Mouse (Mus musculus): ENCODE data around the gene Gpx5. TPM values are rescaled to one million over a fixed set of nuclear protein-coding genes. Genes with fewer than 3 reads are reported as not detected.
"Not testable (repeated sequence)": the region's sequence is repeated elsewhere in the genome, so short reads cannot be mapped to it uniquely, and the experiment has no call there.

The Gpx5 gene
- polyA plus RNA-seq, 1 experiment from 2014 or later: not detected

GRCm38 (mm10) chr13:21259171-21259631 lies 33.3 kb downstream of the Gpx5 start:
- H3K9me3 ChIP-seq (ENCODE audit: control insufficient read depth, low read length): no peaks in the 10 kb centered on the region
- no peaks in the 10 kb centered on the region for H3K4me1 ChIP-seq (ENCODE audit: control insufficient read depth, insufficient read depth, low read length)
- peak overlapping the region; percentile 38 for H3K4me3 ChIP-seq (ENCODE audit: low read depth, low read length)
- WGBS: under 1% methylated on average over 15 of the region's 15 CpGs
- H3K4me2 ChIP-seq (ENCODE audit: low read depth, low read length): peak overlapping the region; percentile 58
- peak overlapping the region; percentile 34; the same call in 1 of the 2 replicates for H3K9ac ChIP-seq (replicated peaks; ENCODE audit: low read depth, low read length)
- ATAC-seq (ENCODE audit: low read depth): peak; percentile 19
- no peaks in the 10 kb centered on the region for H3K36me3 ChIP-seq (ENCODE audit: control insufficient read depth, insufficient read depth, low read length)
- no peaks in the 10 kb centered on the region for H3K27me3 ChIP-seq (ENCODE audit: control insufficient read depth, insufficient read depth, low read length)
- no peak overlapping the region for H3K27ac ChIP-seq (ENCODE audit: low read depth, low read length)

GRCm38 (mm10) chr13:21258524-21258923 lies 34.0 kb downstream of the Gpx5 start:
- no peaks in the 10 kb centered on the region for H3K27me3 ChIP-seq (ENCODE audit: control insufficient read depth, insufficient read depth, low read length)
- no peak overlapping the region for H3K9ac ChIP-seq (replicated peaks; ENCODE audit: low read depth, low read length)
- no peaks in the 10 kb centered on the region for H3K9me3 ChIP-seq (ENCODE audit: control insufficient read depth, low read length)
- no peaks in the 10 kb centered on the region for H3K36me3 ChIP-seq (ENCODE audit: control insufficient read depth, insufficient read depth, low read length)
- H3K4me2 ChIP-seq (ENCODE audit: low read depth, low read length): peak overlapping the region; percentile 58
- no peak for ATAC-seq (ENCODE audit: low read depth)
- WGBS: 15% methylated on average over 6 of the region's 6 CpGs
- no peaks in the 10 kb centered on the region for H3K4me1 ChIP-seq (ENCODE audit: control insufficient read depth, insufficient read depth, low read length)
- H3K27ac ChIP-seq (ENCODE audit: low read depth, low read length): no peak overlapping the region
- peak overlapping the region; percentile 38 for H3K4me3 ChIP-seq (ENCODE audit: low read depth, low read length)

DNA sequence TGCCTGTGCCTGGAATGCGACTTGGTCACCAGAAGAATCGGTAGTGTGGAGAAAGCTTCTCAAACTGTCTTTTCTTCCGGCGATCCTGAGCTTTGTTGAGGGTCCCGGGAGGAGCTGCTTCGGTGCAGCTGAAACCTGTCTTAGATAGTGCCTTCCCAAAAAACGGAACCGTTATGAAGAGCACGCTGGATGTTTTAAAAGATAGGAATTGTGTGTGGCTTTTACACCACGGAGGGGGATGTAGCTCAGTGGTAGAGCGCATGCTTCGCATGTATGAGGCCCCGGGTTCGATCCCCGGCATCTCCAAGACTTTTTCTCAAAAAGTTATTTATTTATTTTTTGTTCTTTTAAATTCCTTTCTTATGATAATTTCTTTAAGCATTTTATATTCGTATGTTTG lies 38.5 kb downstream of the Gpx5 start:
- no peaks in the 10 kb centered on the region for H3K36me3 ChIP-seq (ENCODE audit: control insufficient read depth, insufficient read depth, low read length)
- ATAC-seq (ENCODE audit: low read depth): peak; percentile 91
- no peaks in the 10 kb centered on the region for H3K9me3 ChIP-seq (ENCODE audit: control insufficient read depth, low read length)
- H3K4me1 ChIP-seq (ENCODE audit: control insufficient read depth, insufficient read depth, low read length): no peaks in the 10 kb centered on the region
- peak overlapping the region; percentile 50 for H3K4me3 ChIP-seq (ENCODE audit: low read depth, low read length)
- H3K27me3 ChIP-seq (ENCODE audit: control insufficient read depth, insufficient read depth, low read length): no peaks in the 10 kb centered on the region
- H3K27ac ChIP-seq (ENCODE audit: low read depth, low read length): no peak overlapping the region
- peak overlapping the region; percentile 52; the same call in 1 of the 2 replicates for H3K9ac ChIP-seq (replicated peaks; ENCODE audit: low read depth, low read length)
- H3K4me2 ChIP-seq (ENCODE audit: low read depth, low read length): peak overlapping the region; percentile 62
- 2% methylated on average over 16 of the region's 16 CpGs for WGBS

DNA sequence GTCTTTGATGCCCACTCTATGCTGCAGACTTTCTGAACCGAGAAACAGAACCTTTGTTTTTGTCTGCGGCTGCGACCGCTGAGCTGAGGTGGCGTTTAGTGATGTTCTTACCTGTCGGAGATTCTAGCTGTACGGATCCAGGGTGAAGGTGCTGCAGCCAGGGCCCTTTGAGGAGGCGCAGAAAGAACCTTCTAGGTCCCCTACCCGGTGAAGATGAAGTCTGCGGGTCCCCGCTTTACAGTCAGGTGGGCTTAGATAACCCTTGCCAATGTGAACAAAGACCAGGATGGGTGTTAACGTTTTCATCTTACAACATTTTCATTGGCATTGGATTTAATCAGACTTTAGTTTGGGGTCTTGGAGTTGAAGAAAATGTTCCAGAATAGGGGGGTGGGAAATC lies 39.0 kb downstream of the Gpx5 start:
- no peaks in the 10 kb centered on the region for H3K9me3 ChIP-seq (ENCODE audit: control insufficient read depth, low read length)
- peak overlapping the region; percentile 50 for H3K4me3 ChIP-seq (ENCODE audit: low read depth, low read length)
- H3K9ac ChIP-seq (replicated peaks; ENCODE audit: low read depth, low read length): peak overlapping the region; percentile 52; the same call in 1 of the 2 replicates
- no peaks in the 10 kb centered on the region for H3K4me1 ChIP-seq (ENCODE audit: control insufficient read depth, insufficient read depth, low read length)
- H3K27me3 ChIP-seq (ENCODE audit: control insufficient read depth, insufficient read depth, low read length): no peaks in the 10 kb centered on the region
- H3K27ac ChIP-seq (ENCODE audit: low read depth, low read length): no peak overlapping the region
- peak; percentile 58 for ATAC-seq (ENCODE audit: low read depth)
- no peaks in the 10 kb centered on the region for H3K36me3 ChIP-seq (ENCODE audit: control insufficient read depth, insufficient read depth, low read length)
- under 1% methylated on average over 12 of the region's 12 CpGs for WGBS
- H3K4me2 ChIP-seq (ENCODE audit: low read depth, low read length): peak overlapping the region; percentile 62

GRCm38 (mm10) chr13:21253040-21253439 lies 39.5 kb downstream of the Gpx5 start:
- Histone ChIP-seq H3K4me3 (ENCODE audit: low read depth, low read length) (peak overlapping the region; percentile 50), H3K4me1 (ENCODE audit: control insufficient read depth, insufficient read depth, low read length) (no peaks in the 10 kb centered on the region), H3K9ac (replicated peaks; ENCODE audit: low read depth, low read length) (peak overlapping the region; percentile 52; the same call in 1 of the 2 replicates), H3K27ac (ENCODE audit: low read depth, low read length) (no peak overlapping the region), H3K9me3 (ENCODE audit: control insufficient read depth, low read length) (no peaks in the 10 kb centered on the region), H3K27me3 (ENCODE audit: control insufficient read depth, insufficient read depth, low read length) (no peaks in the 10 kb centered on the region), H3K36me3 (ENCODE audit: control insufficient read depth, insufficient read depth, low read length) (no peaks in the 10 kb centered on the region), H3K4me2 (ENCODE audit: low read depth, low read length) (peak overlapping the region; percentile 62)
- ATAC-seq (ENCODE audit: low read depth): no peak
- 20% methylated on average over 5 of the region's 5 CpGs for whole genome bisulfite sequencing

DNA sequence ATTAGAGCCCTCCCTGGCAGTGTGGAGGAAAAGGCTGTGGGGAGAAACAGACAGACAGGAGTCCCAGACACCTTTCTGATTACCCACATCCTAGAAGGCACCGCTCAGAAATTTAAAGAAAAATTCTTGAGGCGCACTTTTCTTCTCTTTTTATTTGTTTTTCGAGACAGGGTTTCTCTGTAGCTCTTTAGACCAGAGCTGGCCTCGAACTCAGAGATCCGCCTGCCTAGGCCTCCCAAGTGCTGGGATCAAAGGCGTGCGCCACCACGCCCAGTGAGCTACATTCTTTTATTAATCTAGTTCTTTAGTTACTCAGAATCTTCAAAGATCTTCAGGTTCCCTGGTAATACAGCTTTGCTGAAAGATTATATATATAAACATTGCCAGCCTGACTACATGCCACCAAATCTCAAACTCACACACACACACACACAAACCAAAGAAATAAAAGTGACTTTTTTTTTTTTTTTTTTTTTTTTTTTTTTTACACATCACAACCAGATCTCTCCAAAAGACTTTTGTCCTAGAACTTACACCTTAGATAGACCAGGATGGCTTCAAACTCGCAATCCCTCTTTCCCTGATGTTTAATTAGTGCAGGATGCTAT lies 42.4 kb downstream of the Gpx5 start:
- Histone ChIP-seq H3K9me3 (ENCODE audit: control insufficient read depth, low read length) (no peaks in the 10 kb centered on the region), H3K27ac (ENCODE audit: low read depth, low read length) (no peak overlapping the region), H3K9ac (replicated peaks; ENCODE audit: low read depth, low read length) (no peak overlapping the region), H3K4me2 (ENCODE audit: low read depth, low read length) (no peak overlapping the region), H3K4me1 (ENCODE audit: control insufficient read depth, insufficient read depth, low read length) (no peaks in the 10 kb centered on the region), H3K36me3 (ENCODE audit: control insufficient read depth, insufficient read depth, low read length) (no peaks in the 10 kb centered on the region), H3K4me3 (ENCODE audit: low read depth, low read length) (no peak overlapping the region), H3K27me3 (ENCODE audit: control insufficient read depth, insufficient read depth, low read length) (no peaks in the 10 kb centered on the region)
- ATAC-seq (ENCODE audit: low read depth): no peak
- 36% methylated on average over 9 of the region's 9 CpGs for WGBS

DNA sequence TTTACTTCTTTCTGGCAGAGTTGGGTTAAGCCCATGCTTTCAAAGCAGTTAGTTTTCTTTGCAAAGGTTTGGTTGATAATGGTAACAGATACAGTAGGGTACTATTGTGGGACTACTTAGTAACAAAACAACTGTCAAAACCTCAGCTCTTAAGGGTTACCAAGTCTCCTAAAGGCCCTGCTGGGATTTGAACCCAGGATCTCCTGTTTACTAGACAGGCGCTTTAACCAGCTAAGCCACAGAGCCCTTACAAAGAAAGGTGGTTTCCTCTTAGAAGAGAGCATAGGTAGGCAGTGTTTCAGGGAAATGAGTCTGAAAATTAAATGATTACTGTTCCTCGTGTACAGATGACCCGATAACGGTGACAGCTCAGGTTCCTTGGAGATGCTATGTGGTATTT lies 43.5 kb downstream of the Gpx5 start:
- no peak overlapping the region for H3K9ac ChIP-seq (replicated peaks; ENCODE audit: low read depth, low read length)
- no peak overlapping the region for H3K4me3 ChIP-seq (ENCODE audit: low read depth, low read length)
- H3K36me3 ChIP-seq (ENCODE audit: control insufficient read depth, insufficient read depth, low read length): no peaks in the 10 kb centered on the region
- ATAC-seq (ENCODE audit: low read depth): no peak
- no peaks in the 10 kb centered on the region for H3K27me3 ChIP-seq (ENCODE audit: control insufficient read depth, insufficient read depth, low read length)
- 18% methylated on average over 4 of the region's 4 CpGs for WGBS
- no peaks in the 10 kb centered on the region for H3K9me3 ChIP-seq (ENCODE audit: control insufficient read depth, low read length)
- no peaks in the 10 kb centered on the region for H3K4me1 ChIP-seq (ENCODE audit: control insufficient read depth, insufficient read depth, low read length)
- no peak overlapping the region for H3K4me2 ChIP-seq (ENCODE audit: low read depth, low read length)
- H3K27ac ChIP-seq (ENCODE audit: low read depth, low read length): no peak overlapping the region

DNA sequence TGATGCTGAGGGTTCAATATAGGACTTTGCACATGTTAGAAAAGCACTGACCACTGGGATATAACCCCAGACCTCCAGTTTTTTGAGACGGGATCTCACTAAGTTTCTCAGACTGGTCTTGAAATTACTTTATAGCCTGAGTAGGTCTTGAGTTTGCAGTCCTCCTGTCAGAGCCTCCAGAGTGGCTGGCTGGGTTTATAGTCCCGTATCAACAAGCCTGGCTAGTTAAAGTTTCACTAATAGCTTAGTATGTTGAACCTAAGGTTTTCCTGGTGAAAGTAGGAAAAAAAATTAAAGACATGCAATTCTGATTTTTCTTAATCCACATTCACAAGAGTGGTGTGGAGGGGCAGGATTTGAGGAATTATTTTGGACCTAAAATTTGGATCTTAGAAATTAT lies 46.3 kb downstream of the Gpx5 start:
- no peak for ATAC-seq (ENCODE audit: low read depth)
- H3K9ac ChIP-seq (replicated peaks; ENCODE audit: low read depth, low read length): no peak overlapping the region
- no peaks in the 10 kb centered on the region for H3K36me3 ChIP-seq (ENCODE audit: control insufficient read depth, insufficient read depth, low read length)
- WGBS: 59% methylated on average over 2 of the region's 2 CpGs
- H3K27me3 ChIP-seq (ENCODE audit: control insufficient read depth, insufficient read depth, low read length): no peaks in the 10 kb centered on the region
- no peaks in the 10 kb centered on the region for H3K4me1 ChIP-seq (ENCODE audit: control insufficient read depth, insufficient read depth, low read length)
- H3K4me2 ChIP-seq (ENCODE audit: low read depth, low read length): no peak overlapping the region
- no peaks in the 10 kb centered on the region for H3K9me3 ChIP-seq (ENCODE audit: control insufficient read depth, low read length)
- no peak overlapping the region for H3K27ac ChIP-seq (ENCODE audit: low read depth, low read length)
- no peak overlapping the region for H3K4me3 ChIP-seq (ENCODE audit: low read depth, low read length)

- not testable (repeated sequence) for H3K9ac ChIP-seq (replicated peaks; ENCODE audit: low read depth, low read length); H3K4me3 ChIP-seq (ENCODE audit: low read depth, low read length); ATAC-seq (ENCODE audit: low read depth); H3K36me3 ChIP-seq (ENCODE audit: control insufficient read depth, insufficient read depth, low read length); H3K4me1 ChIP-seq (ENCODE audit: control insufficient read depth, insufficient read depth, low read length); H3K27ac ChIP-seq (ENCODE audit: low read depth, low read length); H3K27me3 ChIP-seq (ENCODE audit: control insufficient read depth, insufficient read depth, low read length); H3K4me2 ChIP-seq (ENCODE audit: low read depth, low read length); H3K9me3 ChIP-seq (ENCODE audit: control insufficient read depth, low read length)
- 42% methylated on average over 1 of the region's 1 CpGs for WGBS
Measured at GRCm38 (mm10) chr13:21244967-21245366, 47.6 kb downstream of the Gpx5 start.

Measured in neural tube, embryonic 14.5 days (tissue).